Mouse (Mus musculus): ENCODE measurements at regions not wholly inside any gene's neighbourhood (a gene's known extent, or its start where the extent isn't known, plus 50 kb on each side); places are given as distances from the start of the nearest gene placed in this dataset.

GRCm38 (mm10) chr13:97651761-97652160, 108.7 kb downstream of the Gm10260 start:
- no peak for DNase-seq (ENCODE audit: low spot score)

- no peak for DNase-seq (ENCODE audit: low spot score)
These were observed 109.3 kb downstream of the Gm10260 start for GRCm38 (mm10) chr13:97651176-97651575.

- no peak for DNase-seq (ENCODE audit: low spot score)
These were observed 110.2 kb downstream of the Gm10260 start for GRCm38 (mm10) chr13:97650191-97650590.

- DNase-seq (ENCODE audit: low spot score) = no peak
These were observed 112.9 kb downstream of the Gm10260 start for GRCm38 (mm10) chr13:97647486-97647885.

GRCm38 (mm10) chr13:97646021-97646385, 114.4 kb downstream of the Gm10260 start:
- DNase-seq (ENCODE audit: low spot score) = no peak

GRCm38 (mm10) chr13:97645107-97646020, 115.1 kb downstream of the Gm10260 start:
- no peak for DNase-seq (ENCODE audit: low spot score)

GRCm38 (mm10) chr13:97640236-97640635, 120.2 kb downstream of the Gm10260 start:
- no peak for DNase-seq (ENCODE audit: low spot score)

- no peak for DNase-seq (ENCODE audit: low spot score)
These were observed 120.8 kb downstream of the Gm10260 start for GRCm38 (mm10) chr13:97639656-97640055.

- no peak for DNase-seq (ENCODE audit: low spot score)
These were observed 121.9 kb downstream of the Gm10260 start for GRCm38 (mm10) chr13:97638457-97639088.

- DNase-seq (ENCODE audit: low spot score) = no peak
These were observed 122.9 kb downstream of the Gm10260 start for GRCm38 (mm10) chr13:97637506-97637905.

GRCm38 (mm10) chr13:97634041-97634788, 126.2 kb downstream of the Gm10260 start:
- DNase-seq (ENCODE audit: low spot score) = no peak

- no peak for DNase-seq (ENCODE audit: low spot score)
These were observed 126.9 kb downstream of the Gm10260 start for GRCm38 (mm10) chr13:97633551-97633950.

- no peak for DNase-seq (ENCODE audit: low spot score)
These were observed 128.5 kb downstream of the Gm10260 start for GRCm38 (mm10) chr13:97631872-97632402.

- DNase-seq (ENCODE audit: low spot score) = no peak
These were observed 129.5 kb downstream of the Gm10260 start for GRCm38 (mm10) chr13:97630921-97631320.

GRCm38 (mm10) chr13:97628608-97629007, 131.8 kb downstream of the Gm10260 start:
- no peak for DNase-seq (ENCODE audit: low spot score)

GRCm38 (mm10) chr13:97627247-97627646, 133.2 kb downstream of the Gm10260 start:
- DNase-seq (ENCODE audit: low spot score) = no peak

GRCm38 (mm10) chr13:97626786-97627185, 133.6 kb downstream of the Gm10260 start:
- DNase-seq (ENCODE audit: low spot score) = no peak

GRCm38 (mm10) chr13:97626116-97626515, 134.3 kb downstream of the Gm10260 start:
- no peak for DNase-seq (ENCODE audit: low spot score)

- DNase-seq (ENCODE audit: low spot score) = no peak
These were observed 135.0 kb downstream of the Gm10260 start for GRCm38 (mm10) chr13:97625391-97625790.

GRCm38 (mm10) chr13:97618190-97618586, 142.2 kb downstream of the Gm10260 start:
- no peak for DNase-seq (ENCODE audit: low spot score)

- no peak for DNase-seq (ENCODE audit: low spot score)
These were observed 142.8 kb downstream of the Gm10260 start for GRCm38 (mm10) chr13:97617511-97618189.

- DNase-seq (ENCODE audit: low spot score) = no peak
These were observed 143.5 kb downstream of the Gm10260 start for GRCm38 (mm10) chr13:97616919-97617318.
